Mouse (Mus musculus) CH12.LX (cell line): Measurements from ENCODE around the gene Slc4a5. TPM values are rescaled to one million over a fixed set of nuclear protein-coding genes. Genes with fewer than 3 reads are reported as not detected.

Source experiments
- DNase-seq: peaks from one replicate; pipeline ENCODE4 v3.0.0-alpha.2; 2013; ENCODE audit errors: extremely low read depth
- H3K27ac ChIP-seq: 2 replicates; pipeline ENCODE4 v1.5.1; 2012; ENCODE audit warnings: low read depth, mild to moderate bottlenecking, control low read depth, moderate library complexity; ENCODE audit not compliant: insufficient read depth
- H3K27me3 ChIP-seq: replicated peaks from 2 replicates; pipeline ENCODE3; 2012; ENCODE audit warnings: inconsistent platforms
- H3K36me3 ChIP-seq, 2 experiments: replicated peaks in 1 of 2; 2 replicates each; pipeline versions ENCODE3 to v1.6.1; 2012; ENCODE audit warnings: inconsistent platforms in 1 of 2, low read length in 1 of 2, mild to moderate bottlenecking in 1 of 2, mixed read lengths in 1 of 2, moderate library complexity in 1 of 2; ENCODE audit not compliant: control insufficient read depth in 1 of 2, insufficient read depth in 1 of 2
- H3K4me1 ChIP-seq, 2 experiments: 2 replicates each; pipeline ENCODE4 v1.6.1; 2012; ENCODE audit warnings: inconsistent platforms in 1 of 2, moderate library complexity in 1 of 2; ENCODE audit not compliant: insufficient read depth in 2 of 2, control insufficient read depth in 1 of 2
- H3K4me2 ChIP-seq: 2 replicates; pipeline ENCODE4 v1.6.1; 2012; ENCODE audit warnings: low read depth, mild to moderate bottlenecking, control low read depth; ENCODE audit not compliant: poor library complexity, insufficient read depth, severe bottlenecking
- H3K4me3 ChIP-seq, 3 experiments: fragments of 150-350 bp in 1 of 3; sonication (generic) in 1 of 3; replicated peaks in 1 of 3; 2 replicates each; pipeline versions ENCODE3 to v1.5.1; 2011 to 2012; ENCODE audit warnings: low read depth in 2 of 3, low read length in 2 of 3, mild to moderate bottlenecking in 2 of 3, moderate library complexity in 2 of 3, control low read depth in 1 of 3, improper control_type of control experiment in 1 of 3, inconsistent platforms in 1 of 3, mixed read lengths in 1 of 3; ENCODE audit not compliant: poor library complexity in 1 of 3
- H3K79me2 ChIP-seq: replicated peaks from 2 replicates; pipeline ENCODE4 v1.6.1; 2012; ENCODE audit warnings: mild to moderate bottlenecking, moderate library complexity; ENCODE audit not compliant: control insufficient read depth, poor library complexity, insufficient read depth, severe bottlenecking; ENCODE audit errors: extremely low read depth
- H3K9ac ChIP-seq: 2 replicates; pipeline ENCODE4 v1.6.1; 2012; ENCODE audit warnings: low read depth, mild to moderate bottlenecking, control low read depth, moderate library complexity; ENCODE audit not compliant: insufficient read depth
- H3K9me3 ChIP-seq: replicated peaks from 2 replicates; pipeline ENCODE3; 2012; ENCODE audit warnings: low read length, inconsistent platforms, mixed read lengths
- BHLHE40 ChIP-seq: IDR thresholded peaks from 2 replicates; pipeline ENCODE4 v1.6.1; 2011; ENCODE audit warnings: mild to moderate bottlenecking, low read depth, low read length, improper control_type of control experiment
- CHD1 ChIP-seq: IDR thresholded peaks from 2 replicates; pipeline ENCODE4 v1.6.1; 2012; ENCODE audit warnings: low read depth, low read length, improper control_type of control experiment, inconsistent platforms
- E2F4 ChIP-seq: IDR thresholded peaks from 2 replicates; pipeline ENCODE4 v1.6.1; 2011; ENCODE audit warnings: low read depth, low read length, improper control_type of control experiment; ENCODE audit not compliant: insufficient replicate concordance
- ELF1 ChIP-seq: IDR thresholded peaks from 2 replicates; pipeline ENCODE4 v1.6.1; 2014; ENCODE audit warnings: low read depth, mild to moderate bottlenecking, inconsistent platforms, low read length, improper control_type of control experiment
- HCFC1 ChIP-seq: IDR thresholded peaks from 2 replicates; pipeline ENCODE4 v1.6.1; 2012; ENCODE audit warnings: low read depth, mild to moderate bottlenecking, inconsistent platforms, low read length, improper control_type of control experiment
- JUN ChIP-seq: IDR thresholded peaks from 2 replicates; pipeline ENCODE4 v1.6.1; 2011; ENCODE audit warnings: low read depth, mild to moderate bottlenecking, low read length, improper control_type of control experiment, moderate library complexity; ENCODE audit not compliant: insufficient read depth
- MAFK ChIP-seq: IDR thresholded peaks from 2 replicates; pipeline ENCODE4 v1.6.1; 2011; ENCODE audit warnings: low read length, improper control_type of control experiment; ENCODE audit not compliant: insufficient replicate concordance
- MAX ChIP-seq: IDR thresholded peaks from 2 replicates; pipeline ENCODE4 v1.6.1; 2011; ENCODE audit warnings: low read length, improper control_type of control experiment
- MEF2A ChIP-seq: IDR thresholded peaks from 2 replicates; pipeline ENCODE4 v1.6.1; 2014; ENCODE audit warnings: low read depth, mild to moderate bottlenecking, inconsistent platforms, low read length, improper control_type of control experiment, borderline replicate concordance
- MXI1 ChIP-seq: IDR thresholded peaks from 2 replicates; pipeline ENCODE4 v1.6.1; 2011; ENCODE audit warnings: mild to moderate bottlenecking, low read depth, low read length, improper control_type of control experiment
- NELFE ChIP-seq: IDR thresholded peaks from 2 replicates; pipeline ENCODE4 v1.6.1; 2011; ENCODE audit warnings: low read depth, low read length, improper control_type of control experiment
- POLR2A ChIP-seq: IDR thresholded peaks from 2 replicates; pipeline ENCODE4 v1.6.1; 2011; ENCODE audit warnings: low read depth, mild to moderate bottlenecking, improper control_type of control experiment, low read length
- RCOR1 ChIP-seq: conservative IDR thresholded peaks from 2 replicates; pipeline ENCODE4 v1.6.1; 2012; ENCODE audit warnings: low read depth, mild to moderate bottlenecking, inconsistent platforms, low read length, improper control_type of control experiment
- SIN3A ChIP-seq: IDR thresholded peaks from 2 replicates; pipeline ENCODE4 v1.6.1; 2012; ENCODE audit warnings: low read length, improper control_type of control experiment, inconsistent platforms
- TBP ChIP-seq: conservative IDR thresholded peaks from 2 replicates; pipeline ENCODE4 v1.6.1; 2011; ENCODE audit warnings: low read depth, low read length, improper control_type of control experiment
- ZC3H11A ChIP-seq: IDR thresholded peaks from 2 replicates; pipeline ENCODE4 v1.6.1; 2012; ENCODE audit warnings: low read depth, mild to moderate bottlenecking, inconsistent platforms, low read length, improper control_type of control experiment
- ZNF384 ChIP-seq: IDR thresholded peaks from 2 replicates; pipeline ENCODE4 v1.6.1; 2012; ENCODE audit warnings: low read depth, low read length, improper control_type of control experiment, inconsistent platforms
- dilution Hi-C: fragments of 300-500 bp; cut with MboI; formaldehyde crosslinking; loops from 2 replicates; pipeline ENCODE4 v1.14.3; 2020; ENCODE audit warnings: low sequenced_read_pairs; ENCODE audit not compliant: extremely low pct_unique_long_range_greater_than_20kb, extremely low pct_ligation_motif_present
- in situ Hi-C: fragments of 300-500 bp; cut with MboI; formaldehyde crosslinking; loops from 3 replicates; pipeline ENCODE4 v1.14.3; 2019; ENCODE audit warnings: low sequenced_read_pairs, low pct_ligation_motif_present, low pct_unique_long_range_greater_than_20kb, mixed read lengths
- polyA plus RNA-seq: library from polyadenylated mRNA; unstranded; fragments of >175 nt; gene quantifications from 2 replicates; pipeline ENCODE4 v1.2.1, GENCODE M21; 2012; ENCODE audit warnings: low read depth; ENCODE audit not compliant: insufficient read length
- total RNA-seq, 2 experiments: library from RNA; depleted of rRNA; stranded (reverse); fragments of 300-350 nt in 1 of 2; fragments of >200 nt in 1 of 2; gene quantifications; 2 replicates each; pipeline ENCODE4 v1.2.3; 2012 to 2014

Slc4a5 gene
- total and polyA plus RNA-seq, 3 experiments = 0.13 to 0.21 TPM; not detected in 1

DNA sequence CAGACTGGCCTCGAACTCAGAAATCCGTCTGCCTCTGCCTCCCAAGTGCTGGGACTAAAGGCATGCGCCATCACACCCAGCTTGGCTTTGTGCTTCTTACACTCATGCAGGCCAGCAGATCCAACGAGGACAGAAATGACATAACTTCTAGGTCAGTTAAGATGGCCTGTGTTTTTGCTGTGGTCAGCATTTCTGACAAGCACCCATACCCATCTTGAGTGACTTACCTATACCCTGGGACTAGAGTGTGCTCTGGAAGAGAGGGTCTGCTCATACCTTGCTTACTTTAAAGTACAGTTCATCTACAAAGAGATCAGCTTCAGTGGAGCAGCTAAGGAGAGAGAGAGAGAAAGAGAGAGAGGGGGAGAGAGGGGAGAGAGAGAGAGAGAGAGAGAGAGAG is 13.7 kb downstream of the Slc4a5 start:
- H3K36me3 ChIP-seq = no peaks in the 10 kb centered on the region
- H3K27me3 ChIP-seq = peaks cover 83% of the 10 kb centered on the region
- dilution Hi-C loops (no loop called here), in situ Hi-C loops (no loop called here)
- peak; percentile 84; the same call in 1 of the 2 replicates for TF ChIP-seq MAFK
- TF ChIP-seq BHLHE40 = no peak
- no peak overlapping the region for H3K4me2 ChIP-seq
- H3K4me1 ChIP-seq = no peaks in the 10 kb centered on the region; a peak in 1 of 4 replicates
- no peaks in the 10 kb centered on the region for H3K9me3 ChIP-seq
- no peak for DNase-seq
- H3K4me3 ChIP-seq = no peak overlapping the region
- no peak overlapping the region for H3K9ac ChIP-seq
- H3K79me2 ChIP-seq = no peaks in the 10 kb centered on the region
- no peak overlapping the region for H3K27ac ChIP-seq

DNA sequence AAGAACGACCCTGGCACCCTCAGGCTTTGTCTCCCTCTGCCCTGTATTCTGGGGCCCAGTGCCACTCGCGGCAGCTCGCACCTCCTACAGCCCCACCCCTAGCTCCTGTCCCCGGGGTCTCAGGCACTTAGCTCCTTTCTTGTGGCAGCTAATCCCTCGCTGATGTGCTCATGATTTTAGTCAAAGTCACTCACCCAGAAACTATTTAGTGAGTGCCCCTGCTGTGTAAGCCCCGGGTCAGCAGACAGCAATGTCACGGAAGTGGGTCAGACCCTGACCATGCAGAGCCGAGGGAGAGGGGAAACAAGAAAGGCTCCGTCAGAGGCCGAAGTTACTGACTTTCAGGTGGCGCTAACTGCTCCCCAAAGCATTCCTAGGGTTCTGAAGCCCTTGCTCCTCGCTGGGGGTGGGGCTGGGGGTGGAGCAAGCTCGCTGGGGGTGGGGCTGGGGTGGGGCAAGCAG is 14.7 kb downstream of the Slc4a5 start:
- Histone ChIP-seq H3K27ac (no peak overlapping the region), H3K79me2 (no peaks in the 10 kb centered on the region), H3K4me2 (peak overlapping the region; percentile 12), H3K4me1 (no peaks in the 10 kb centered on the region; a peak in 1 of 4 replicates), H3K27me3 (peaks cover 88% of the 10 kb centered on the region), H3K36me3 (no peaks in the 10 kb centered on the region), H3K4me3 (no peak overlapping the region), H3K9ac (no peak overlapping the region), H3K9me3 (no peaks in the 10 kb centered on the region)
- TF ChIP-seq MAX (no peak), NELFE (no peak), RCOR1 (no peak), JUN (no peak), E2F4 (no peak), CHD1 (no peak), ZC3H11A (no peak), ELF1 (no peak), HCFC1 (no peak), MEF2A (no peak), SIN3A (no peak), ZNF384 (no peak), POLR2A (no peak), MXI1 (no peak), TBP (no peak)
- in situ Hi-C loops (no loop called here), dilution Hi-C loops (no loop called here)
- DNase-seq = no peak
